Mouse (Mus musculus) layer of hippocampus, postnatal 25 days (tissue): Measurements from ENCODE around the gene Kndc1. TPM values are rescaled to one million over a fixed set of nuclear protein-coding genes. Genes with fewer than 3 reads are reported as not detected.

Experiments
- DNase-seq, 2 experiments: peaks; one replicate each; pipeline ENCODE4 v3.0.0; 2022; ENCODE audit warnings: mixed read lengths in 2 of 2, low spot score in 1 of 2; ENCODE audit errors: extremely low spot score in 1 of 2
- total RNA-seq, 2 experiments: library from RNA; stranded (reverse); gene quantifications; 2 replicates each; pipeline ENCODE4 v1.2.3; 2021

The Kndc1 gene
- total RNA-seq, 2 experiments from 2014 or later = 90.1 to 95.0 TPM

- DNase-seq = no peak
Observed at GRCm38 (mm10) chr7:139949893-139950282, 55.4 kb downstream of the Kndc1 start.

- no peak for DNase-seq
Observed at GRCm38 (mm10) chr7:139950283-139950971, 55.9 kb downstream of the Kndc1 start.

- no peak for DNase-seq
Observed at GRCm38 (mm10) chr7:139951079-139951478, 56.6 kb downstream of the Kndc1 start.

- no peak for DNase-seq
Observed at GRCm38 (mm10) chr7:139951991-139952633, 57.6 kb downstream of the Kndc1 start.

- no peak for DNase-seq
Observed at GRCm38 (mm10) chr7:139955505-139955904, 61.0 kb downstream of the Kndc1 start.

- no peak for DNase-seq
Observed at GRCm38 (mm10) chr7:139956658-139957057, 62.2 kb downstream of the Kndc1 start.

GRCm38 (mm10) chr7:139957437-139957836 lies 62.9 kb downstream of the Kndc1 start:
- DNase-seq = no peak

GRCm38 (mm10) chr7:139957958-139958357 lies 63.5 kb downstream of the Kndc1 start:
- DNase-seq = no peak

- DNase-seq = no peak
Observed at GRCm38 (mm10) chr7:139961141-139961540, 66.6 kb downstream of the Kndc1 start.

- no peak for DNase-seq
Observed at GRCm38 (mm10) chr7:139963814-139964213, 69.3 kb downstream of the Kndc1 start.

- no peak for DNase-seq
Observed at GRCm38 (mm10) chr7:139967175-139967574, 72.7 kb downstream of the Kndc1 start.

GRCm38 (mm10) chr7:139968428-139968827 lies 73.9 kb downstream of the Kndc1 start:
- DNase-seq = no peak

GRCm38 (mm10) chr7:139969348-139970130 lies 75.0 kb downstream of the Kndc1 start:
- DNase-seq = peak; percentile 78 to 98

GRCm38 (mm10) chr7:139970216-139970919 lies 75.9 kb downstream of the Kndc1 start:
- no peak for DNase-seq

GRCm38 (mm10) chr7:139970979-139971378 lies 76.5 kb downstream of the Kndc1 start:
- DNase-seq = no peak

- no peak for DNase-seq
Observed at GRCm38 (mm10) chr7:139971436-139971835, 76.9 kb downstream of the Kndc1 start.

- no peak for DNase-seq
Observed at GRCm38 (mm10) chr7:139972923-139973331, 78.4 kb downstream of the Kndc1 start.

- no peak for DNase-seq
Observed at GRCm38 (mm10) chr7:139974307-139974706, 79.8 kb downstream of the Kndc1 start.

- no peak for DNase-seq
Observed at GRCm38 (mm10) chr7:139975471-139975870, 81.0 kb downstream of the Kndc1 start.

GRCm38 (mm10) chr7:139978278-139978892 lies 83.9 kb downstream of the Kndc1 start, which contains the start of gene 6430531B16Rik:
Gene 6430531B16Rik, minus strand, starts transcription at chr7:139978755.
- DNase-seq = peak; percentile 77 to 78
